Mouse (Mus musculus): ENCODE measurements around the gene Car6. TPM values are rescaled to one million over a fixed set of nuclear protein-coding genes. Genes with fewer than 3 reads are reported as not detected.
A peak's percentile ranks its signal among the peaks of the same experiment; 100 is the strongest.

Car6 gene
- polyA plus RNA-seq, 1 experiment from 2014 or later, result not detected

GRCm38 (mm10) chr4:150234599-150235327, 33.6 kb upstream of the Car6 start:
- Histone ChIP-seq H3K27ac (replicated peaks; ENCODE audit: low read depth, low read length) (peak overlapping the region; percentile 6), H3K4me1 (ENCODE audit: control insufficient read depth, insufficient read depth, low read length) (peaks cover 32% of the 10 kb centered on the region), H3K4me3 (ENCODE audit: low read depth, low read length) (no peak overlapping the region), H3K4me2 (ENCODE audit: low read depth, low read length) (no peak overlapping the region), H3K36me3 (ENCODE audit: control insufficient read depth, insufficient read depth, low read length) (peaks cover 5% of the 10 kb centered on the region; the same call in 1 of the 2 replicates), H3K27me3 (replicated peaks; ENCODE audit: control insufficient read depth, insufficient read depth, low read length) (no peaks in the 10 kb centered on the region), H3K9me3 (ENCODE audit: control insufficient read depth, low read length) (no peaks in the 10 kb centered on the region), H3K9ac (ENCODE audit: low read depth, low read length) (no peak overlapping the region)
- DNase-seq (ENCODE audit: low spot score) (peak; percentile 85), ATAC-seq (ENCODE audit: low read depth) (no peak)
- 35% methylated on average over 8 of the region's 8 CpGs for WGBS

- Histone ChIP-seq H3K9me3 (ENCODE audit: control insufficient read depth, low read length) (no peaks in the 10 kb centered on the region), H3K4me2 (ENCODE audit: low read depth, low read length) (no peak overlapping the region), H3K9ac (ENCODE audit: low read depth, low read length) (no peak overlapping the region), H3K4me3 (ENCODE audit: low read depth, low read length) (no peak overlapping the region), H3K4me1 (ENCODE audit: control insufficient read depth, insufficient read depth, low read length) (peaks cover 30% of the 10 kb centered on the region), H3K27me3 (replicated peaks; ENCODE audit: control insufficient read depth, insufficient read depth, low read length) (no peaks in the 10 kb centered on the region), H3K36me3 (ENCODE audit: control insufficient read depth, insufficient read depth, low read length) (no peaks in the 10 kb centered on the region), H3K27ac (replicated peaks; ENCODE audit: low read depth, low read length) (no peak overlapping the region)
- DNase-seq (ENCODE audit: low spot score) (no peak), ATAC-seq (ENCODE audit: low read depth) (no peak)
- WGBS, result 50% methylated on average over 8 of the region's 8 CpGs
These were observed 30.7 kb upstream of the Car6 start for GRCm38 (mm10) chr4:150231871-150232270.

DNA sequence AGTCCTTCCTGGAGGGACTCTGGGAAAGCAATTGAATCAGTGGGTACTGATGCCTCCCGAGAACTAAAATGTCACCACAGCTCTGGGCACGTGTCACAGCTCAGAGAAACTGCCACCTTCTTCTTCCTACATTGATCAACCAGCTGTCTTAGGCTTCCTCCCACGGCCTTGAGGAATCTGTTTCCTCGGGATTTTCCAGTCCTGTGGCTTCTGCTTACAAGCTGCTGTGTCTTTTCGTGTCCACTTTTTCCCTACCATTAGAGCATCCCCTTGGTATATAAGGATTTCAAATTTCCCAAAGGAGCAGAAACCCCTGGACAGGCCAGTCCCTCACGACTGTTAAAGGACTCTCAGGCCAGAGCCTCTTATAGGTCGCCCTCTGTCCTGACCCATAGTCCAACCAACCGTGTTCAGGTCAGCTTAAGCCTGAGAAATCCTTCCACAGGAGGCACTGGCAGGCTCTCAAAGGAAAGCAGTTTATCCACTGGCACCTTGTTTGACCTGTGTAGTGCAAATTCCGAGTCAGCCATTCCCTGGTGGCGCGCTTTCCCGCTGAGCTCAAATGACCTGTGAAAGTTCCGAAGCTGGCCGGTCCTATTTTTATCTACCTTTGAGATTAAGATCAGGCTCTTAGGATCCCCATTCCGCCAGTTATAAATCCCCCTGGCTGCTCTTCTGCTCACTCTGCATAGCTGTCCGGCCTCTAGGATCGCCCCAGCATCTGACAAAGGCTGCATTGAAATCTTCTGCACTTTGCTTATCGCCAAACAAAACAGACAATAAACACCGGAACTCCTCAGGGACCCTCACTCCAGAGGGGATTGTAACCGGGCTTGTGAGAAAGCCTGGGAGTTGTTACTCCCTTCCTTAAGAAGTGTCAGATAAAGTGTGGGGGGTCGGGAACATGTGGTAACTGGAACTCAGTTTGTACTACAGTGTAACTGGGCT, 29.6 kb upstream of the Car6 start:
- H3K36me3 ChIP-seq (ENCODE audit: control insufficient read depth, insufficient read depth, low read length), result no peaks in the 10 kb centered on the region
- WGBS, result 19% methylated on average over 21 of the region's 21 CpGs
- no peak overlapping the region for H3K4me2 ChIP-seq (ENCODE audit: low read depth, low read length)
- DNase-seq (ENCODE audit: low spot score) (peak; percentile 27), ATAC-seq (ENCODE audit: low read depth) (no peak)
- H3K4me1 ChIP-seq (ENCODE audit: control insufficient read depth, insufficient read depth, low read length), result peaks cover 30% of the 10 kb centered on the region
- no peak overlapping the region for H3K4me3 ChIP-seq (ENCODE audit: low read depth, low read length)
- H3K27me3 ChIP-seq (replicated peaks; ENCODE audit: control insufficient read depth, insufficient read depth, low read length), result no peaks in the 10 kb centered on the region
- no peaks in the 10 kb centered on the region for H3K9me3 ChIP-seq (ENCODE audit: control insufficient read depth, low read length)
- peak overlapping the region; percentile 52 for H3K27ac ChIP-seq (replicated peaks; ENCODE audit: low read depth, low read length)
- H3K9ac ChIP-seq (ENCODE audit: low read depth, low read length), result no peak overlapping the region; the same call in 1 of the 2 replicates

- DNase-seq (ENCODE audit: low spot score) (no peak), ATAC-seq (ENCODE audit: low read depth) (no peak)
- Histone ChIP-seq H3K9me3 (ENCODE audit: control insufficient read depth, low read length) (no peaks in the 10 kb centered on the region), H3K9ac (ENCODE audit: low read depth, low read length) (no peak overlapping the region), H3K27ac (replicated peaks; ENCODE audit: low read depth, low read length) (no peak overlapping the region), H3K4me3 (ENCODE audit: low read depth, low read length) (no peak overlapping the region), H3K27me3 (replicated peaks; ENCODE audit: control insufficient read depth, insufficient read depth, low read length) (no peaks in the 10 kb centered on the region), H3K4me1 (ENCODE audit: control insufficient read depth, insufficient read depth, low read length) (peaks cover 26% of the 10 kb centered on the region), H3K36me3 (ENCODE audit: control insufficient read depth, insufficient read depth, low read length) (no peaks in the 10 kb centered on the region), H3K4me2 (ENCODE audit: low read depth, low read length) (no peak overlapping the region)
- 46% methylated on average over 6 of the region's 15 CpGs for WGBS
These were observed 28.7 kb upstream of the Car6 start for GRCm38 (mm10) chr4:150229747-150230390.

DNA sequence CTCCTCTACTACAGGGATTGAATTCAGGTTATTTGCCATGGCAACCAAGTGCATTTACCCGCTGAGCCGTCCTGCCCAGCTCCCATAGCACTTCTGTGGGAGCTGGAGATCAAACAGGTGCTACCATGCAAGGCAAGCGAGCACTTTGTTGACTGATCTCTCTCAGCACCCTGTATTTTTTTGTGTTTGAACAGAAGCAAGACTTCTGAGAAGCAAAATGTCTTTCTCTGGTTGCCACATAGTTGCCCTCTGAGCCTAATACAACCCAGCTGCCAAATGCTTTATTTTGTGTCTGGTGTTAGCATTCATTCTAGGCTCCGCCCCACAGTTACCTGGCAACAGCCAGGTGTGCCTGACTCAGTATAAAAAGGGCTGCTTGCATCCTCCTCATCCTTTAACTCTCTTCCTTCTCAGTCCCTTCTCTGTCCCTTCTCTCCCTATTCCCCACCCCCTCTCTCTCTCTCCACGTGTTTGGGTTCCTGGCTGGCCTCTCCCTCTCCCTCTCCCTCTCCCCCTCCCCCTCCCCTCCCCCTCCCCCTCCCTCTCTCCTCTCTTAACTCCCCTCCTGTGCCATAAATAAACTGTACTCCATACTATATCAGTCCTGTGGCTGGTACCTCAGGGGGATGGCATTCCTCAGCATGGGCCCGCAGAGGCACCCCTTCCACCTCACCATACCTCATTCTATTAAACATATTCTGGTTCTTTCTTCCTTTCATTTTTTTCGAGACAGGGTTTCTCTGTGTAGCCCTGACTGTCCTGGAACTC, 27.6 kb upstream of the Car6 start:
- no peaks in the 10 kb centered on the region for H3K36me3 ChIP-seq (ENCODE audit: control insufficient read depth, insufficient read depth, low read length)
- no peak overlapping the region for H3K4me2 ChIP-seq (ENCODE audit: low read depth, low read length)
- peaks cover 22% of the 10 kb centered on the region for H3K4me1 ChIP-seq (ENCODE audit: control insufficient read depth, insufficient read depth, low read length)
- no peak for DNase-seq (ENCODE audit: low spot score)
- no peak overlapping the region for H3K27ac ChIP-seq (replicated peaks; ENCODE audit: low read depth, low read length)
- H3K4me3 ChIP-seq (ENCODE audit: low read depth, low read length), result no peak overlapping the region
- no peaks in the 10 kb centered on the region for H3K27me3 ChIP-seq (replicated peaks; ENCODE audit: control insufficient read depth, insufficient read depth, low read length)
- no peak overlapping the region for H3K9ac ChIP-seq (ENCODE audit: low read depth, low read length)
- no peak for ATAC-seq (ENCODE audit: low read depth)
- no peaks in the 10 kb centered on the region for H3K9me3 ChIP-seq (ENCODE audit: control insufficient read depth, low read length)
- WGBS, result 43% methylated on average over 7 of the region's 7 CpGs

GRCm38 (mm10) chr4:150226818-150227688, 25.9 kb upstream of the Car6 start:
- no peak overlapping the region for H3K4me3 ChIP-seq (ENCODE audit: low read depth, low read length)
- 41% methylated on average over 7 of the region's 7 CpGs for WGBS
- ATAC-seq (ENCODE audit: low read depth) (peak; percentile 73), DNase-seq (ENCODE audit: low spot score) (peak; percentile 81)
- no peak overlapping the region for H3K4me2 ChIP-seq (ENCODE audit: low read depth, low read length)
- no peaks in the 10 kb centered on the region for H3K9me3 ChIP-seq (ENCODE audit: control insufficient read depth, low read length)
- H3K36me3 ChIP-seq (ENCODE audit: control insufficient read depth, insufficient read depth, low read length), result no peaks in the 10 kb centered on the region
- H3K27me3 ChIP-seq (replicated peaks; ENCODE audit: control insufficient read depth, insufficient read depth, low read length), result no peaks in the 10 kb centered on the region
- H3K9ac ChIP-seq (ENCODE audit: low read depth, low read length), result no peak overlapping the region
- H3K4me1 ChIP-seq (ENCODE audit: control insufficient read depth, insufficient read depth, low read length), result peaks cover 19% of the 10 kb centered on the region
- peak overlapping the region; percentile 45 for H3K27ac ChIP-seq (replicated peaks; ENCODE audit: low read depth, low read length)

DNA sequence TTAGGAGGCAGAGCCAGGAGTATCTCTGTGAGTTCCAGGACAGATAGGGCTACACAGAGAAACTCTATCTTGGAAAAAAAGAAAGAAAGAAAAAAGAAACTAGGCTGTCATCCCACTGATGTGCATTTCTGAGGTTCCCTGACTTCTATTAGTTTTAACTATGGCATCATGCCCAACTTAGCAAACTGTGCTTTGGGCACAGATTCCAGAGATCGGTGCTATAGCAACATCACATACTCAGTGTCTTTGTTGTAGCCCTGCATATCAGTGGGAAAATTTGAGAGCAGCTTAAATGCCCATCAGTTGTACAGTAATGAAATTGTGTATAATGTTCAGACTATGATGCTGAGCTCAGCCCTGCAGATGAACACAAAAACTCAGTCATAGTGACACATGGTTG, 24.6 kb upstream of the Car6 start:
- no peak overlapping the region for H3K27ac ChIP-seq (replicated peaks; ENCODE audit: low read depth, low read length)
- DNase-seq (ENCODE audit: low spot score) (no peak), ATAC-seq (ENCODE audit: low read depth) (no peak)
- H3K36me3 ChIP-seq (ENCODE audit: control insufficient read depth, insufficient read depth, low read length), result no peaks in the 10 kb centered on the region
- WGBS, result 69% methylated on average over 1 of the region's 1 CpGs
- no peaks in the 10 kb centered on the region for H3K9me3 ChIP-seq (ENCODE audit: control insufficient read depth, low read length)
- no peak overlapping the region for H3K4me2 ChIP-seq (ENCODE audit: low read depth, low read length)
- no peaks in the 10 kb centered on the region for H3K27me3 ChIP-seq (replicated peaks; ENCODE audit: control insufficient read depth, insufficient read depth, low read length)
- peaks cover 12% of the 10 kb centered on the region for H3K4me1 ChIP-seq (ENCODE audit: control insufficient read depth, insufficient read depth, low read length)
- no peak overlapping the region for H3K4me3 ChIP-seq (ENCODE audit: low read depth, low read length)
- no peak overlapping the region for H3K9ac ChIP-seq (ENCODE audit: low read depth, low read length)
